Mouse (Mus musculus): ENCODE results near the gene Treml2. TPM values are rescaled to one million over a fixed set of nuclear protein-coding genes. Genes with fewer than 3 reads are reported as not detected.

The Treml2 gene
- polyA plus RNA-seq (2012; rRNA removed): 10.0 and 11.8 TPM in 2 replicates

DNA sequence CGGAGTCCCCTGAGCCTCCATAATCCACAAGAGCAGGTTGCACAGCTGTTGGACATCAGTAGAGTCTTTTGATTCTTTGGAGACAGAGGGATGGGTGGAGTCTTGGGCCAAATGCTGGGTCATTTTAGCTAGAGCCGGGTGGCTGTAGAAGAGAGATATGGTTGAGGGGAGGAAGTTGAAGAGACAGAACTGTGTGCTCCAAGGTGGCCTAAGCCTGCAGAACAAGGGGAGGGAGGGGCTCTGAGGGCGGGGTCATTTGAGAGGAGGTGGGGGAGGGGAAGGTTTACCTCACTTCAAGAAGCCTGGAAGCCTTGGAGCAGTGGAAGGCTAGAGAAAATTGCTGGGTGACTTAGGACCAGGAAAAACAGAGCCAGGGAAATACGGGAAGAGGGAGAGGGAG, at the start of gene Treml2:
TSS of gene Treml2 (plus strand) at position 296 of the 400 bp plus-strand sequence.

DNA sequence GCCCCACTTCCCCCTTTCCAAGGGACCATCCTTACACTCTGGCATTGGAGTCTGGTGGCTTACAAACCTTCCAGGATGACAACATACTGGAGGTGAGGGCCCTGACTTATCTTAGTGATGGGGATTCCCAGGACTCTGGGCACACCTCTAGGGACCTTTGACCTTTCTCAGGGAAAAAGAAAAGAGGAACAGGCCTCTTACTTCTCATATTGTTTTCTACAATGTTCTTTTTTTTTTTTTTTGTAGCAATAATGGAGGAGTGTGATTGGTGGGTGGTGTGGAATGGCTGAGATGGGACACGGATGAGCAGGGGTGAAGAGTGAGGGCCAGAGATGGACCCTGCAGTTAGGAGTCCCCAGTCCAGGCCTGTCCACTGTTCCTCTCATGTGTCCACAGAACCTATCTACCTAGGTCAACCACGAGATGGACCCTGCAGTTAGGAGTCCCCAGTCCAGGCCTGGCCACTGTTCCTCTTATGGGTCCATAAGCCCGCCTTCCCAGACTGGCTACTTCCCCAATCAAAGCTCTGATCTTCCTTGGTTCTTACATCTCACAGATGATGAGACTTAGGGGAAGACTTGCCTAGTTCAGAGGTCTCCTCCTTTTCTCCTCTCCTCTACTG, 35.4 kb upstream of the Treml2 start, which contains the start of gene Treml4:
TSS of gene Treml4 (plus strand) at position 555 of the 622 bp plus-strand sequence.

DNA sequence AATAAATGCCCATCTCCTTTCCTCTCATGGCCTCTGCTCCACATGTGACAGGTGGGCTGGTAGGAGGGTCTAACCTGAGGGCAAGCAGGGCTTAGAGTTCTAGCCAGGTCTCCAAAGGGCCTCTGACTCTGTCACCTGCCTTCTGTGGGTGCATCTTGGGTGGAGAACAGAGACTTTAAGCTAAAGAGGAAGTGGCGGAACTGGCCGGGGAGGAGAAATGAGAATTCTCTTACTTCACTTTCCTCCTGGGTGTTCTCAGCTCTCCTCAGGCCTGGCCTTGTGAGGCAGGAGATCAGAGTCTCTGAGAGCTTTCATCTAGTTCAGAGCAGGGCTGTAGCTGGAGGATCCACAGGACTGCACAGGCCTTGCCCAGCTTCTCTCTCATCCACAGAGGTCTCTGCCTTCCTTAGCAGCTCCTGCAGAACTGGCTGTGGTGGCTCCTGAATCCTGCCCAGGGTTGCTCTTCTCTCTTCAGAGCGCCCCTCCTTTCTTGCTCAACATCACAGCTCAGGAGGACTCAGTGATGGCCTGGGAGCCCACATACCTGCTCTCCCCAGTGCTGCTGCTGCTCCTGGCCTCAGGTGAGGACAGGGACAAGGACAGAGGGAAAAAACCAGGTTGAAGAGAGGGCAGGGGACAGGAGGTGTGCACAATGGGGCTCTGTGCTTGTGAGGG, 16.7 kb downstream of the Treml2 start, which contains the start of gene B430306N03Rik:
TSS of gene B430306N03Rik (plus strand) at position 237 of the 675 bp plus-strand sequence.

DNA sequence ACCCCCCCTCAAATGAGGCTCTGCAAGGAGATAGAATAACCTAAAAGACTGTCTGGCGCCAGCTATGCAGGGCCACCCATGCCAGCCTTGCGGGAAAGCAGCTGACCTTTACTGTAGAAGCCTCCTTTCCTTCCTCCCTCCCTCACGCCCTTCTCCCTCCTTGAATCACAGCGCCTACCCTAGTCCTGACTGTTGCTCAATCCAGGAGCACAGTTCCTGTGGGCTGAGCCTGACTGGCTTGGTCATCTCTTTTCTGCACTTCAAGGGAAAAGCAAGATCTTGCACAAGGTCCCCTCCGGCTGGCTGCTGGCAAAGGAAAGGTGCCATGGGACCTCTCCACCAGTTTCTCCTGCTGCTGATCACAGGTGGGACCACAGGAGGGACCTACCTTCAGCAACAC, 46.9 kb downstream of the Treml2 start, which contains the start of gene Trem2:
TSS of gene Trem2 (plus strand) at position 171 of the 400 bp plus-strand sequence.

DNA sequence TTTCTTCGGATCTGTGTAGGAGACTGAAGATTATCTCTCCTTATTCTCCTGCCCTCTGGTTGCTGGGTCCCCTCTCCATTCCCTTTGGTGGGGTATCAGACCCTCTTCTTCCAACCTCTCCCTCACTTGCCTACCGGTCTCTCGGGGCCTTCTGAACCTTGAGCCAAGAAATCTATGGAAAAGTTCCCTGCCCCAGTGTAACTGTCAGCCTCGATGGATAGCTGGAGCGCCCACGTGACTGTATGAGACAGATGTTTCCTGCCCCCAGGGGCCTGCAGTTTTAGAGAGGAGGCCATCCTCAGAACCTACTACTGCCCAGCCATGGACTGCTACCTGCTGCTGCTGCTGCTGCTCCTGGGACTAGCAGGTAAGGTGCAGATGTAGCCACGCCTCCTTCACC, 60.3 kb downstream of the Treml2 start, which contains the start of gene Treml1:
TSS of gene Treml1 (plus strand) at position 301 of the 400 bp plus-strand sequence.

Other genes starting within 250 kb of the Treml2 start
- gene 1700067P10Rik, start 210.2 kb upstream of the Treml2 start, polyA plus RNA-seq (2012; rRNA removed): not detected in 2 replicates
- 0.07 and 0.17 TPM in 2 replicates for gene 9830107B12Rik, start 153.2 kb upstream of the Treml2 start, polyA plus RNA-seq (2012; rRNA removed)
- gene A530064D06Rik, start 132.2 kb upstream of the Treml2 start, polyA plus RNA-seq (2012; rRNA removed): 0.24 and 0.25 TPM in 2 replicates
- 0.40 and 0.50 TPM in 2 replicates for gene Trem1, start 66.7 kb upstream of the Treml2 start, polyA plus RNA-seq (2012; rRNA removed)
- 1.5 and 2.4 TPM in 2 replicates for gene Trem3, start 51.7 kb upstream of the Treml2 start, polyA plus RNA-seq (2012; rRNA removed)
- gene Treml4, start 35.2 kb upstream of the Treml2 start, polyA plus RNA-seq (2012; rRNA removed): 3.8 and 5.1 TPM in 2 replicates
- gene B430306N03Rik, start 16.6 kb downstream of the Treml2 start, polyA plus RNA-seq (2012; rRNA removed): 1.7 and 2.1 TPM in 2 replicates
- 2.4 and 3.3 TPM in 2 replicates for gene Trem2, start 46.9 kb downstream of the Treml2 start, polyA plus RNA-seq (2012; rRNA removed)
- 16.0 and 16.5 TPM in 2 replicates for gene Treml1, start 60.4 kb downstream of the Treml2 start, polyA plus RNA-seq (2012; rRNA removed)
- gene Nfya, start 110.4 kb downstream of the Treml2 start, polyA plus RNA-seq (2012; rRNA removed): 29.1 and 32.4 TPM in 2 replicates
- 30.8 and 34.0 TPM in 2 replicates for gene Oard1, start 110.5 kb downstream of the Treml2 start, polyA plus RNA-seq (2012; rRNA removed)
- 0.22 and 1.00 TPM in 2 replicates for gene Apobec2, start 133.4 kb downstream of the Treml2 start, polyA plus RNA-seq (2012; rRNA removed)
- gene Tspo2, start 152.0 kb downstream of the Treml2 start, polyA plus RNA-seq (2012; rRNA removed): 159 and 194 TPM in 2 replicates
- 3.9 and 4.6 TPM in 2 replicates for gene Unc5cl, start 155.4 kb downstream of the Treml2 start, polyA plus RNA-seq (2012; rRNA removed)

All from liver, embryonic 14 days (tissue).